ENCODE assay signal across 19 mouse cellular contexts in genomic region chr13:56622201-56622757, GRCm38 (mm10). TPM values are rescaled to one million over a fixed set of nuclear protein-coding genes. Genes with fewer than 3 reads are reported as not detected.
DNase-seq lines count a peak whose midpoint lies in the region; ATAC-seq lines count a peak whose summit lies in the region.
"Had no signal": no experiment of that assay in that cellular context is flagged by ENCODE, and none has a peak within 500 bp of the region (broad histone marks: within the 10 kb centered on the region; RNA-seq: fewer than 3 reads in every experiment).

No protein-coding gene starts in this region.

- H3K9ac ChIP-seq in heart, embryonic 12.5 days = no peak overlapping the region
- H3K9ac ChIP-seq in neural tube, embryonic 11.5 days (ENCODE audit: low read length) = no peak overlapping the region
- no peak overlapping the region for H3K9ac ChIP-seq in neural tube, embryonic 15.5 days (replicated peaks)
- H3K9ac ChIP-seq in limb, embryonic 11.5 days (ENCODE audit: low read length) = no peak overlapping the region
- H3K9ac ChIP-seq: forebrain, embryonic 12.5 days; neural tube, embryonic 12.5 days had no signal

- WGBS in heart, embryonic 12.5 days = 35% methylated on average over 8 of the region's 8 CpGs
- WGBS in neural tube, embryonic 11.5 days = 58% methylated on average over 8 of the region's 8 CpGs
- WGBS in neural tube, embryonic 15.5 days = 54% methylated on average over 8 of the region's 8 CpGs
- WGBS in limb, embryonic 11.5 days = 38% methylated on average over 8 of the region's 8 CpGs

- no peak overlapping the region for H3K4me3 ChIP-seq in heart, embryonic 12.5 days
- no peak overlapping the region for H3K4me3 ChIP-seq in neural tube, embryonic 11.5 days (ENCODE audit: low read depth, low read length)
- H3K4me3 ChIP-seq in neural tube, embryonic 15.5 days (replicated peaks) = no peak overlapping the region
- H3K4me3 ChIP-seq in limb, embryonic 11.5 days (ENCODE audit: low read depth, low read length) = no peak overlapping the region
- H3K4me3 ChIP-seq: forebrain, embryonic 12.5 days; neural tube, embryonic 12.5 days had no signal

- no peak overlapping the region for H3K4me2 ChIP-seq in heart, embryonic 12.5 days
- no peak overlapping the region for H3K4me2 ChIP-seq in neural tube, embryonic 11.5 days (ENCODE audit: low read depth)
- no peak overlapping the region for H3K4me2 ChIP-seq in neural tube, embryonic 15.5 days
- no peak overlapping the region for H3K4me2 ChIP-seq in limb, embryonic 11.5 days (ENCODE audit: low read depth, severe bottlenecking)
- H3K4me2 ChIP-seq: forebrain, embryonic 12.5 days; neural tube, embryonic 12.5 days had no signal

- peaks cover 13% of the 10 kb centered on the region for H3K4me1 ChIP-seq in heart, embryonic 12.5 days (replicated peaks)
- 0 out of 2 replicates have a peak, but pooled peaks cover 2% of the 10 kb centered on the region for H3K4me1 ChIP-seq in neural tube, embryonic 11.5 days (ENCODE audit: control insufficient read depth, insufficient read depth, low read length)
- peaks cover 5% of the 10 kb centered on the region for H3K4me1 ChIP-seq in neural tube, embryonic 15.5 days
- peaks cover 29% of the 10 kb centered on the region for H3K4me1 ChIP-seq in limb, embryonic 11.5 days (ENCODE audit: control insufficient read depth, insufficient read depth, low read length)

- H3K27me3 ChIP-seq in heart, embryonic 12.5 days (replicated peaks) = no peaks in the 10 kb centered on the region
- no peaks in the 10 kb centered on the region for H3K27me3 ChIP-seq in neural tube, embryonic 11.5 days (ENCODE audit: control insufficient read depth, insufficient read depth, low read length)
- no peaks in the 10 kb centered on the region for H3K27me3 ChIP-seq in neural tube, embryonic 15.5 days (replicated peaks)
- H3K27me3 ChIP-seq in limb, embryonic 11.5 days (ENCODE audit: control insufficient read depth, insufficient read depth, low read length) = no peaks in the 10 kb centered on the region
- H3K27me3 ChIP-seq: forebrain, embryonic 12.5 days; neural tube, embryonic 12.5 days had no signal

- no peaks in the 10 kb centered on the region for H3K9me3 ChIP-seq in heart, embryonic 12.5 days (replicated peaks)
- H3K9me3 ChIP-seq in neural tube, embryonic 11.5 days (ENCODE audit: control insufficient read depth, low read length) = no peaks in the 10 kb centered on the region
- H3K9me3 ChIP-seq in neural tube, embryonic 15.5 days (replicated peaks) = no peaks in the 10 kb centered on the region
- H3K9me3 ChIP-seq in limb, embryonic 11.5 days (ENCODE audit: control insufficient read depth, low read length) = no peaks in the 10 kb centered on the region
- H3K9me3 ChIP-seq: forebrain, embryonic 12.5 days; neural tube, embryonic 12.5 days had no signal

- H3K36me3 ChIP-seq in heart, embryonic 12.5 days = peaks cover 32% of the 10 kb centered on the region
- peaks cover 2% of the 10 kb centered on the region for H3K36me3 ChIP-seq in neural tube, embryonic 11.5 days (ENCODE audit: control insufficient read depth, insufficient read depth, low read length)
- H3K36me3 ChIP-seq in neural tube, embryonic 15.5 days = no peaks in the 10 kb centered on the region
- H3K36me3 ChIP-seq in limb, embryonic 11.5 days (ENCODE audit: control insufficient read depth, insufficient read depth, low read length) = peaks cover 4% of the 10 kb centered on the region; the same call in 1 of the 2 replicates
- H3K36me3 ChIP-seq: forebrain, embryonic 12.5 days; G1E had no signal

- DNase-seq in heart, postnatal 10 days = no peak
- no peak for DNase-seq in neural tube, embryonic 11.5 days (ENCODE audit: low spot score)
- DNase-seq in limb, embryonic 11.5 days (ENCODE audit: low spot score) = no peak
- no peak for DNase-seq in thymus, postnatal 4 days
- DNase-seq: adrenal gland, adult 8-10 months; cerebellum, adult 9-10 months; heart, adult 11 months; heart, postnatal 4 days; layer of hippocampus, postnatal 36 days; left cerebral cortex, postnatal 4 days; lung, adult 18-20 months; thymus, adult 18-20 months had no signal

- intact Hi-C loops in heart, postnatal 10 days (cut with DNase I) = no loop called here

- peak; percentile 48; the same call in 1 of the 2 replicates for ATAC-seq in heart, embryonic 12.5 days (ENCODE audit: insufficient number of reproducible peaks, low FRiP score)
- no peak for ATAC-seq in neural tube, embryonic 11.5 days (ENCODE audit: insufficient read depth, low FRiP score, low TSS enrichment)
- no peak for ATAC-seq in neural tube, embryonic 15.5 days (ENCODE audit: low FRiP score)
- peak; percentile 64; the same call in 1 of the 2 replicates for ATAC-seq in limb, embryonic 11.5 days (ENCODE audit: insufficient number of reproducible peaks, low FRiP score, low TSS enrichment, low read depth)
- no peak for ATAC-seq in erythroblast, adult 5-6 weeks (replicated peaks; ENCODE audit: low FRiP score, poor library complexity, severe bottlenecking)
- ATAC-seq: midbrain, embryonic 16.5 days had no signal

- peak overlapping the region; percentile 55; the same call in 1 of the 2 replicates for H3K27ac ChIP-seq in heart, embryonic 12.5 days (ENCODE audit: poor library complexity, severe bottlenecking)
- 0 out of 2 replicates have a peak overlapping the region, but pooled peaks have one; percentile 6 for H3K27ac ChIP-seq in neural tube, embryonic 11.5 days (ENCODE audit: low read depth, low read length)
- H3K27ac ChIP-seq in neural tube, embryonic 15.5 days (replicated peaks) = no peak overlapping the region
- no peak overlapping the region for H3K27ac ChIP-seq in limb, embryonic 11.5 days (replicated peaks; ENCODE audit: low read depth, low read length)
- H3K27ac ChIP-seq: forebrain, embryonic 12.5 days; neural tube, embryonic 12.5 days had no signal

RNA-seq across cellular contexts. Expression of gene Tgfbi, which starts 13.0 kb away (rescaled TPM):
- polyA plus RNA-seq in heart, embryonic 12.5 days (2016; fragmentation: Nextera tagmentation; extraction: Ambion mirVana) = 107 TPM in 2 replicates
- total RNA-seq in heart, postnatal 10 days (2021) = 10 to 100 TPM; 18.6 to 21.2 TPM
- 50.6 and 57.0 TPM in 2 replicates for polyA plus RNA-seq in neural tube, embryonic 11.5 days (2014; fragmentation: Nextera tagmentation; extraction: Ambion mirVana)
- polyA plus RNA-seq in neural tube, embryonic 15.5 days (2015; fragmentation: Nextera tagmentation; extraction: Ambion mirVana) = 7.7 and 26.4 TPM in 2 replicates
- polyA plus RNA-seq in limb, embryonic 11.5 days (2014; fragmentation: Nextera tagmentation; extraction: Ambion mirVana) = 47.3 and 48.2 TPM in 2 replicates
- 20.4 and 25.7 TPM in 2 replicates for total RNA-seq in erythroblast, adult 5-6 weeks (2015; ENCODE audit: low replicate concordance)
- 20.8 and 27.5 TPM in 2 replicates for total RNA-seq in erythroblast, adult 5-6 weeks (2017; ENCODE audit: low replicate concordance)
- total RNA-seq: G1E had no signal

Comparison
In these comparisons a context has a peak if more than half of its experiments do, and no peak if none do; other contexts are left out.
1. H3K27ac ChIP-seq: peak in heart, embryonic 12.5 days (single experiment) and neural tube, embryonic 11.5 days (single experiment); none in neural tube, embryonic 15.5 days (single experiment) and limb, embryonic 11.5 days (single experiment).
2. ATAC-seq: peak in heart, embryonic 12.5 days (single experiment) and limb, embryonic 11.5 days (single experiment); none in neural tube, embryonic 11.5 days (single experiment), neural tube, embryonic 15.5 days (single experiment) and erythroblast, adult 5-6 weeks (single experiment).